Mouse (Mus musculus): ENCODE data around the gene Foxn2.
"Not testable (repeated sequence)": the region's sequence is repeated elsewhere in the genome, so short reads cannot be mapped to it uniquely, and the experiment has no call there.

Gene Foxn2

DNA sequence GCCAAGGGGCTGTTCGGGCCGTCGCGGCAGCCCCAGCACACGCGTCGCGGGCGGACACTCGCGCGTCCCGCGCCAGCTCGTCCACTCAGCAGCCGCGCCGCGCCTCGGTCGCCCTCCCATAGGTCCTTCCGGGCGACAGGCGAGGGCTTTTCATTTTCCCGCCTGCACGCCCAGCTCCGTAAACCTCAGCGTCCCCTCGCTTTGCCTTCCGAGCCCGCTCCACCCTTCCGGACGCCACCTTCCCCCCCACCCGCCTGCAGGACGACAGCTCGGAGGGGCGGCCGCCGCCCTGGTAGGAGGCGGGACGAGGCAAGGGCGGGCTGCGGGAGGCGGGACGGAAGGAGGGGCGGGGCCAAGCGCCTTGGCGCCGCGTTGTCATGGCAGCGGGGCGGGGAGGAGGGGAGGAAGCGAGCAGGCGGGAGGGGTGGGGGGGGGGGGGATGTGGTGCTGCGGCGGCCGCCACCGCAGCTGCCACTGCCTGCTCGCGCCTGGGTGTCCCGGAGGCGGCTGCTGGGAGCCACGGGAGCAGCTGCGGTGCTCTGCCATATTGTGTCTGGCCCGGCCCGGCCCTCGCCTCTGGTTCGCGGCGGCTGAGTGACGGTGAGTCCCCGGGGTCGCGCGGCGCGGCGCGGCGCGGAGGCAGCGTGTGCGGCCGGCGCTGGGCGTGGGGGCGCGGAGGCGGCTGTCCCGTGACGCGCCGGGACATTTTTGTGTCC lies at the start of gene Foxn2:
Gene Foxn2 (plus strand): TSS at position 427 of the 716 bp plus-strand sequence.
- peak; percentile 97 for DNase-seq

DNA sequence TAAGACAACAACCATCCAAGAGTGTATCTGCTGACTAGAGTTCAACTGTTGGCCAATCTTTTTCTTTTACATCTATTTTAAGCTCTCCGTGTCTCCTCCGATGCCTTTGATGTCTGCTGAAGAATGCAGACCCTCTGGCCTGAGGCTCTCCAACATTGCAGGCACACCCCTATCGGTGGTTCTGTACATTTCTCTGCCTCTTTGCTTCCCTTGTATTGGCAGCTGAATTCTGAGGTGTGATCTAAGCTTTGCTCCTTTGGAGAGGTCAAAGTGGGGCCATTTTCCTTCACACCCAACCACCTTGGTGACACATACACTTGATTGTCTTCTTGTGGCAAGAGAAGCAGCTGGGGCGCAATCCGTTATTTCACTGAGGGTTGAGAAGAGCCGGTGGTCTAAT lies 43.0 kb upstream of the Foxn2 start:
- no peak for DNase-seq

DNA sequence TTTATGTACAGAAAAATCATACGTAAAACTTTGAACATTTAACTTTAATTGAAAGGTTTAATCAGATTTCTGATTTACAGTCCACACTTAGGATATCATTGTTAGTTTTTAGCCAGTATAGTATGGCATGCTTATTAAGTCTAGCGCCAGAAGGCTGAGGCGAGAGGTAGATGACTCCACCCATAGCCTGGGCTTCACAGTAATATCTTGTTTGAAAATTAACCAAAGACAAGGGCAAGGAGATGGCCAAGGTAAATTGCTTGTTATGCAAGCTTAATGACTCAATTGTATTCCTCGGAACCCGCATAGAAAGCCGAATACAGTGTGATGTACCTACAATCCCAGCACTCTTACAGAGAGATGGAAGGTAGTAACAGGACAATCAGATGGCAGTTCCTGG lies 42.4 kb upstream of the Foxn2 start:
- DNase-seq, result no peak

DNA sequence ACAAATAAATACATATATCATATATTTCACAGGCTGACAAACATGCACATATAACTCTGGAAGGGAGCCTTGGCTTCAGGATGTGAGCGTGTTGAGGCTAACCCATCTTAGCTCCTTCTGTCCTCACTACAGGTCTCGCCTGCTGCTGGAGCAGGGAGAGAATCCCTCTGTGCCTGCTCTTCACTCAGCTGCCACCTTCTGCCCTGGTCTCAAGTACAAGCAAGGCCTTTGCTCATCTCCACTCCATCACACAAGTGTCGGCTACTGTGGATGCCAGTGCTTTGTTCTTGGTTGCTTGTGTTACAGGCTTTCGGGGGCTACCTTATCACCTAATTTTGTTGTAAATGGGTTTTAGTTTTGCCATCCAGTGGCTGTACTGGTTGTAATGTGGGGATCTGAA lies 41.7 kb upstream of the Foxn2 start:
- no peak for DNase-seq

DNA sequence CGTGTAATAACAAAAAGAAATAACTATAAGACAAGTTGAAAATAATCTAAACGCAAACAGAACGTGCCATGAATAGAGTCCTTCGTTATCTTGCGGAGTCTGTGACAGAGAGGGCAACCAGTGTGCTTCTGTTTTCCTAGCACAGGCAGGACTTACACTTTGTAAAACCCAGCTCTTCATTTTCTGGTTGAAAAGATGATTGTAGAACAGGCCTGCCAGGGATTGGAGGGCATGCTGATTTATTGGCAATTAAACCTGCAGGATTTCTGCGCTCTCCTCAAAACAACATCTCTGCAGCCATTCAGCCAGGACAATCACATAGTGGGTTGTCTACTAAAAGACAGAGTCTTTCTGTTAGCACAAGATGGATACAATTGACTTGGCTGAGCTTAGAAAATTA lies 40.4 kb upstream of the Foxn2 start:
- DNase-seq, result no peak

DNA sequence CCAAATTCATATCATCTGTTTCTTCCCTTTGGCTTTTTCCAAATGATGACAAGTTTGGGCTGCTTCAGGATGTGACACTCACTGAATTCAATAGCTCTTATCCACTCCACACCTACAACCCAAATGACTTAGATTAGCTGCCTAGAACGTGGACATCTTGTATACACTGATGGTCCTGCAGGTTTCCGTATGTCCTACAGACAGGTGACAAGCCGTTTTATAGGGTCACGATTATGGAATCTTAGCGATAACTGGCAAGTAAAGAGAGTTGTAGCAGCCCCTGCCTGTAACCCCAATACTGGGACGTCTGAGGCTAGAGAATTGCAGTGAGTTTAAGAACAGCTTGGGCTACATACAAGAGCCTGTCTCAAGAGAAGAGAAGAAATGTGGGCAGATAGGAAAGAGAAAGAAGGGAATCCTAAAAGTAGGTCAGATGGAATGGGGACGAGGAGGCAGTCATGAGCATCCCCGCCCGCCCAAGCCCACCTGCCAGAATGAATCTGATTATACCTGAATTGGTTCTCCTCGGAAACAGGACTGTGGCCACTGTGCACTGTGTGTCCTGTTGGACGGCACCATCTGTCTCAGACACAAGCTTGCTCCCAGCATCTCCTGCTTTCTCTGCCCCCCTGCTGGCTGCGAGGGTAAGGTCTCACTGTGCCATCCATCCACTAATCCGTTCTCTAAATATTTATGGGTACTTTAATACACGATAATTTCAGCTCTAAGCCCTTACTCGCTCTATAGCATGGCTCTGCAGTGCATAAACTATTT lies 39.6 kb upstream of the Foxn2 start:
- peak; percentile 78 for DNase-seq

DNA sequence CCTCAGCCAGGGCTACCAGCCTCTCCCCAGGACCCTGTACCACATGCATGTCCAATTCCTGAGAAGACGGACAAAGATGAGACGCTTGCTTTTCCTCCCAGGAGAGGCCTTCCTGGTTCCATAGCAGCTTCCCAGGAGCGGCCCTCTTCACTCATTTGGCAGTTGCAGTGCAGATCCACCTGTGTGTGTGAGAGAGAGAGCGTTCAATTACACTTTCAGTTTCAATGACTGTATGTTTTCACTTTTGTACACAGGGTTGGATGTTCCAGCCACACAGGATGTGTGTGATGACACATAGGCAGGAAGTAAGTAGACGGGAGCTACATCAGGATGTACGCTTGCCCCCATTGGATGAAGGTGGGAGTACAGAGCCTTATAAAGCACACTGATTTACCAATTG lies 37.2 kb upstream of the Foxn2 start:
- no peak for DNase-seq

DNA sequence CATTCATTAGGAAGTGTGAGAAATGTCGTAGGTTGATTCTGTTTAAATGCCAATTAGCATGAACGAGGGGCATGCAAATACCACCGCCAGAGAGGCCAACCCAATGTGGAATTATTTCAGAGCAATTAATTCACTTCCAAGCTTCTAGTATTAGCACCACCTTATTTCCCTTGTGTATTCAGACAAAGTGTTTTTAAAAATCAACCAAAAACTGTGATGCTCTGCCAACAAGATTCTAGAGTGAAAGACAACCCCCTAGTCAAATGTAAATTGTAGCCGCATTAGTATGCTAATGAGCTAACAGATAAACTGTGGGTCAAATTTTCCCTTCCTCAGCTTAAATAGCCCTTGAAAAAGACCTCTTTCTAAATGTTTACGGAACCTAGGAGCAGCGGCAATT lies 36.0 kb upstream of the Foxn2 start:
- DNase-seq, result peak; percentile 40

GRCm38 (mm10) chr17:88405076-88405475 lies 35.4 kb upstream of the Foxn2 start:
- DNase-seq, result no peak

- no peak for DNase-seq
Measured at GRCm38 (mm10) chr17:88409706-88410105, 30.8 kb upstream of the Foxn2 start.

- no peak for DNase-seq
Measured at GRCm38 (mm10) chr17:88413155-88413836, 27.2 kb upstream of the Foxn2 start.

GRCm38 (mm10) chr17:88420426-88420825 lies 20.1 kb upstream of the Foxn2 start:
- DNase-seq, result no peak

DNA sequence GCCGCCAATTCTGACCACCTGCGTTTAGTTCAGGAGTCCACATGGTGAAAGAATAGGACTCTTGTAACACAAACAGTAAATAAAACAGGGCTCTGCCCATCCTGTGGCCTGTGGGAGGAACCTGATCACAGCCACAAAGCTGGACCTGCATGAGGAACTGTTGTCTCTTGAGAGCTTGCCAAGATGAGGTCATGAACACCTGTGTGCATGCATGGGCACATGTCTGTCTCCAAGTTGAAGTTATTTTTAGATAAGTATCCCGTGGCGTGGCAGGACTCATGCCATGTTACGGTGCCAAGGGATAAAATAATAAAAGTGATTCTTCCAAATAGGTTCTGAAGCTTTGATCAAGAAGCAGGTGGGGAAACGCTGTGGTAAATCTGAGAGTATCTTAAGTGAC lies 19.3 kb upstream of the Foxn2 start:
- DNase-seq, result no peak

- no peak for DNase-seq
Measured at GRCm38 (mm10) chr17:88430719-88431118, 9.8 kb upstream of the Foxn2 start.

- no peak for DNase-seq
Measured at GRCm38 (mm10) chr17:88431486-88431885, 9.0 kb upstream of the Foxn2 start.

- no peak for DNase-seq
Measured at GRCm38 (mm10) chr17:88431987-88432386, 8.5 kb upstream of the Foxn2 start.

GRCm38 (mm10) chr17:88435322-88435721 lies 5.2 kb upstream of the Foxn2 start:
- DNase-seq, result no peak

DNA sequence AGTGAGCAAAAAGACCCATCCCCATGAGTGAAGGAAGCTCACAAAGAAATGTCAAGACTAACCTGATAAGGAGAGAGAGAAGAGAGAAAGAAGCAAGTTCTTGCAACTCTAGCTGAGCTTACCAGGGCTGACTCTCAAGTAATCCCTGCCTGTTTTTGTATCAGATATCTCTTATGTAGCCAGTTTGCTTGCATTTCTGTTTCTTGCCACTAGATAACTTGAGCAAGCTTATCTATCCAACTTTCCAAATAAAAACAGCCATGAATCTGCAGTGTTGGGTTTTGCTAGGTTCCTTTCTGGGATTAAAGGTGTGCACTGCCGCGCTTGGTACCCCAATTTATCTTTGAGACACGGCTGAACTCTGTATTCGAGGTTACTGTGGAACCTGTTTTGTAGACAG lies 4.2 kb upstream of the Foxn2 start:
- DNase-seq, result no peak

DNA sequence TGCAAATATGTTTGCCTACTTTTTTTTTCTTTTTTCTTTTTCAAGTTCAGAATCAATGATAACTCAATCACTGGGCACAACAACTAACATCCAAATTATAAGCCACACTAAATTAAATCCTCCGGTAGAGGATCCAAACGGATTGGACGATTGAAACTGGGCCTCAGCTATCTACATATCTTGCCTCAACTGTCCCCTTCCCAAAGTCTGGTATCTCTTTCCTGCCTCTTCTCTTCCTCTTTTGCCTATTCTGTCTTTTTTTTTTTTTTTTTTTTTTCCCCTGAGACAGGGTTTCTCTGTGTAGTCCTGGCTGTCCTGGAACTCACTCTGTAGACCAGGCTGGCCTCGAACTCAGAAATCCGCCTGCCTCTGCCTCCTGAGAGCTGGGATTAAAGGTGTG lies 3.8 kb upstream of the Foxn2 start:
- DNase-seq, result not testable (repeated sequence)

DNA sequence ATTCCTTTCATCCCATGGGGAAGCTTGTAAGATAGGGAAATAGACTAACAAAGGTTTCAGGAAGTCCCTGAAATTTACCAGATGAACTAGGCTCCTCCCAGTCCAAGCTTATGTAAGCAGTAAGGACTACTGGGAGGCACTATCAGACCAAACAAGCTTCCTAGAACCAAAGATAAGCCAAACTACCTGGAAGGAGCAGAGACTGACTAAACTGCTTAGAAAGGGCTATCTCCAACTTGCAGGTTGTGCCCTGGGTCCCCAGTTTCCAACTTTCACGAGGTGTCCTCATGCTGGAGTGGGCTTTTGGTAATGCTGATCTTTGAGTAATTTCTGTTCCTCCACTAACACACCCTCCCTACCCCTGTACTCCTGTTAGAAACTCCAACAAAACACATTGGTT lies 3.1 kb upstream of the Foxn2 start:
- DNase-seq, result no peak

DNA sequence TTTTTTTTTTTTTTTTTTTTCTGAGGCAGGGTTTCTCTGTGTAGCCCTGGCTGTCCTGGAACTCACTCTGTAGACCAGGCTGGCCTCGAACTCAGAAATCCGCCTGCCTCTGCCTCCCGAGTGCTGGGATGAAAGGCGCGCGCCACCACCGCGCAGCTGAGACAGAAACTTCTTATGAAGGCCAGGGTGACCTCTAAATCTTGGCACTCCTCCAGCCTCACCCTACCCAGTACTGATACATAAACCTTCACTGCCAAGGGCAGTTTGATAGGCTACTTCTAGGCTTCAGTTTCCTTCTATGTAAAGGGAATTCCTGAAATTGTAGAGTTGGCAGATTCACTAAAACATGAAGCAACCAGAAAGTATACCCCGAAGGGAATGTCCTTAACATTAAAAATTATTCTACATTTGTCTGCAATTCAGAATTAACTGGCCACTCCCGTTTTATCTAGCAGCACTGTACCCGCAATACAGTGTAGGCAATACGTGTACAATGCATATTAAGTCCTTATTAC lies 918 bp upstream of the Foxn2 start:
- peak; percentile 29 for DNase-seq

- DNase-seq, result no peak
Measured at GRCm38 (mm10) chr17:88441001-88441431, 505 bp downstream of the Foxn2 start.

- peak; percentile 83 for DNase-seq
Measured at GRCm38 (mm10) chr17:88441432-88442174, 1.1 kb downstream of the Foxn2 start.
